Mouse (Mus musculus): ENCODE data around the gene Prkcd.

DNA sequence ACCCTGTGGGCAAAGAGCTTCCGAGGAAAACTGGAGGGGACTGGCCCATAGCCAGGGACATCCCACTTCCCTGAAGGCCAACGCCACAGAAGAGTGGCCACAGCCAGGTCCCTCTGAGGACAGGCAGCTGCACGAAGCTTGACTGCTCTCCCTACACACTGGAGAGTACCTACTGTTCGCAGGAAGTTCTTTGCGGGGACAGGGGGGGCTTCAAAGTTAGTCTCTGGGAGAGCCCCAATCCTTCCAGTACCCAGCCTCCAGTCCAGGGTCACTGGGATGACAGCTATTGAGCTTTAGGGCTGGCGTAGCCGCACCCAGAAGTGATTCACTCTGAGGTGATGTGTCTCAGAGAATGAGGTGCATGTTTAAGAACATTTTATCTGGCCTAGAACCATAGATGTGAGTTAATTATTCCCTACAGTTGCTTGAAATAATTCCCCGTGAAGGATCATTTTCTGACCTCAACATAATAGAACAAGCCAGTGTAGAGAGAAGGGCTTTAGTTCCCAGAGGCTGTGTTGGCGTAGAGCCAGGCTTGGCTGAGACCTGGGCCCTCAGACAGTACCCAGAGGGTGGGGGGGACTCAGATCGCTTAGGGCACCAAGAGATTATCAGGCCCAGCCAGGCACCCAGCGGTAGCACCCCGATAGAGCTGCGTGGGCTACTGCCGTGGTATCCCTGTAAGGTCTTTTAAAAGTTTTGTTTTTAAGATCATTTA is 64.4 kb downstream of the Prkcd start:
- peak; percentile 73 for TF ChIP-seq GATA1 (IDR thresholded peaks at IDR 0.05; ENCODE audit: low read length)
- peak; percentile 81 for TF ChIP-seq TAL1 (IDR thresholded peaks at IDR 0.05; ENCODE audit: low read length)

Measured in erythroblast, embryonic 14.5 days (primary cell).